Comparison of ENCODE assay signal across 28 mouse cellular contexts in the genomic region with DNA sequence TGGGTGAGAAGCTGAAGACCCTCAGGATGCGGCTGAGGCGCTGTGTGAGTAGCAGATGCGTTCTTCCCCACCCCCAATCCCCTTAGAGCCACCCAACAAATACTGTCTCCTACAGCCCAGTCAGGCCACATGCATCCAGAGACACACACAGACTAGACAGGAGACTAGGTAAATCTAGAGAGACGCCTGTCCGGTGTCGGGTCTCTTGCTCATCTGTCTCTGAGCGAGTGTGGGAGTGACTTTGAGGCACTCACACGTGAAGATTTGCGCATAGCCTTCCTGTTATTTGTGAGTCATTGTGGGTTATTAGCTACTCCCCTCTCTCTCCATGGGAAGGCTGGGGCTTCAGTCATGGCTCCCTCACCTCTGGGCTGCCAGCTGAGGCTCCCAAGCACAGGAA. TPM values are rescaled to one million over a fixed set of nuclear protein-coding genes. Genes with fewer than 3 reads are reported as not detected.
DNase-seq lines count a peak whose midpoint lies in the region; ATAC-seq and TF ChIP-seq lines count a peak whose summit lies in the region.
"Had no signal": no experiment of that assay in that cellular context is flagged by ENCODE, and none has a peak within 500 bp of the region (broad histone marks: within the 10 kb centered on the region; RNA-seq: fewer than 3 reads in every experiment).

No protein-coding gene starts in this region.

- peak; percentile 49; the same call in 1 of the 2 replicates for ATAC-seq in kidney, embryonic 15.5 days (replicated peaks; ENCODE audit: low FRiP score)
- ATAC-seq: forebrain, postnatal 0 days; liver, postnatal 0 days had no signal

- no peak overlapping the region for H3K27ac ChIP-seq in kidney, embryonic 15.5 days
- no peak overlapping the region for H3K27ac ChIP-seq in bone marrow macrophage, adult 2 months (ENCODE audit: insufficient read depth, low read depth, low read length)
- H3K27ac ChIP-seq: embryonic facial prominence, embryonic 15.5 days; gastrocnemius, adult 2 months; hindbrain, embryonic 12.5 days; left cerebral cortex, adult 2 months; limb, embryonic 10.5 days; midbrain, embryonic 10.5 days; neural tube, embryonic 13.5 days; stomach, postnatal 0 days had no signal

- WGBS in kidney, embryonic 15.5 days: 36% methylated on average over 9 of the region's 9 CpGs

- TF ChIP-seq POLR2A in bone marrow macrophage, adult 2 months (IDR thresholded peaks at IDR 0.05; ENCODE audit: borderline replicate concordance, low read depth, low read length): no peak

- H3K9ac ChIP-seq in kidney, embryonic 15.5 days: no peak overlapping the region
- H3K9ac ChIP-seq: embryonic facial prominence, embryonic 15.5 days; forebrain, postnatal 0 days; heart, embryonic 12.5 days; hindbrain, embryonic 12.5 days; liver, postnatal 0 days; neural tube, embryonic 13.5 days had no signal

- H3K27me3 ChIP-seq in kidney, embryonic 15.5 days: peaks cover 5% of the 10 kb centered on the region; the same call in 1 of the 2 replicates
- H3K27me3 ChIP-seq: embryonic facial prominence, embryonic 15.5 days; hindbrain, embryonic 12.5 days; neural tube, embryonic 13.5 days had no signal

- H3K4me2 ChIP-seq in kidney, embryonic 15.5 days: no peak overlapping the region
- H3K4me2 ChIP-seq: embryonic facial prominence, embryonic 15.5 days; heart, embryonic 12.5 days; hindbrain, embryonic 12.5 days; neural tube, embryonic 13.5 days had no signal

- H3K36me3 ChIP-seq in kidney, embryonic 15.5 days: no peaks in the 10 kb centered on the region
- H3K36me3 ChIP-seq: embryonic facial prominence, embryonic 15.5 days; heart, embryonic 12.5 days; hindbrain, embryonic 12.5 days; limb, embryonic 10.5 days; midbrain, embryonic 10.5 days; neural tube, embryonic 13.5 days had no signal

- no peak for DNase-seq in kidney, adult 18-20 months
- DNase-seq in CD4-positive helper T cell, adult 2 months (ENCODE audit: low read depth, low spot score): peak; percentile 56
- DNase-seq in natural killer cell, adult 2 months (ENCODE audit: low spot score in 2 of 2): peak; percentile 11 to 44
- no peak for DNase-seq in right cerebral cortex, adult 18-20 months
- no peak for DNase-seq in thymus, postnatal 36 days
- DNase-seq: adrenal gland, postnatal 25 days; cerebellum, adult 2 months; cerebellum, postnatal 36 days; forebrain, postnatal 0 days; gastrocnemius, adult 2 months; heart, postnatal 14 days; kidney, postnatal 36 days; liver, postnatal 0 days; lung, postnatal 14 days; right cerebral cortex, postnatal 25 days had no signal

- TF ChIP-seq CTCF in bone marrow macrophage, adult 2 months (IDR thresholded peaks at IDR 0.05; ENCODE audit: low read depth, low read length): no peak

- H3K4me3 ChIP-seq in kidney, embryonic 15.5 days (replicated peaks): no peak overlapping the region
- 0 out of 2 replicates have a peak overlapping the region, but pooled peaks have one; percentile 18 for H3K4me3 ChIP-seq in bone marrow macrophage, adult 2 months (ENCODE audit: insufficient read depth, low read length)
- H3K4me3 ChIP-seq: embryonic facial prominence, embryonic 15.5 days; gastrocnemius, adult 2 months; heart, embryonic 12.5 days; hindbrain, embryonic 12.5 days; left cerebral cortex, adult 2 months; limb, embryonic 10.5 days; midbrain, embryonic 10.5 days; neural tube, embryonic 13.5 days had no signal

- H3K9me3 ChIP-seq in kidney, embryonic 15.5 days (replicated peaks): no peaks in the 10 kb centered on the region
- H3K9me3 ChIP-seq: embryonic facial prominence, embryonic 15.5 days; heart, embryonic 12.5 days; hindbrain, embryonic 12.5 days; limb, embryonic 10.5 days; midbrain, embryonic 10.5 days; neural tube, embryonic 13.5 days had no signal

- H3K4me1 ChIP-seq in kidney, embryonic 15.5 days: peaks cover 19% of the 10 kb centered on the region; the same call in 1 of the 2 replicates
- peaks cover 57% of the 10 kb centered on the region for H3K4me1 ChIP-seq in bone marrow macrophage, adult 2 months (ENCODE audit: control insufficient read depth, insufficient read depth, low read length)
- H3K4me1 ChIP-seq: embryonic facial prominence, embryonic 15.5 days; heart, embryonic 12.5 days; hindbrain, embryonic 12.5 days; neural tube, embryonic 13.5 days had no signal

RNA-seq across cellular contexts. Expression of gene Il10, which starts 1.8 kb away (rescaled TPM):
- polyA plus RNA-seq in kidney, embryonic 15.5 days (2015; fragmentation: Nextera tagmentation; extraction: Ambion mirVana): not detected in 2 replicates
- 25.6 and 30.6 TPM in 2 replicates for polyA plus RNA-seq in bone marrow macrophage, adult 2 months (2012; ENCODE audit: insufficient read depth, insufficient read length, missing spikeins)
- polyA plus RNA-seq: cerebellum, adult 2 months; embryonic facial prominence, embryonic 15.5 days; forebrain, postnatal 0 days; gonadal fat pad, adult 2 months; heart, embryonic 12.5 days; hindbrain, embryonic 12.5 days; intestine, embryonic 14.5 days; limb, embryonic 10.5 days; liver, adult 2 months; midbrain, embryonic 10.5 days; neural tube, embryonic 13.5 days; stomach, postnatal 0 days had no signal

Comparison
In these comparisons a context has a peak if more than half of its experiments do, and no peak if none do; other contexts are left out.
1. DNase-seq: peak in CD4-positive helper T cell, adult 2 months (single experiment) and natural killer cell, adult 2 months (2 of 2); none in kidney, adult 18-20 months (single experiment), right cerebral cortex, adult 18-20 months (single experiment) and thymus, postnatal 36 days (0 of 2).
2. RNA of gene Il10, which starts 1.8 kb away (polyA plus RNA-seq): 25.6 to 30.6 TPM in bone marrow macrophage, adult 2 months; not detected in kidney, embryonic 15.5 days; every median in the first group is over 10 times any median in the second.